ENCODE assay signal across 14 mouse cellular contexts in genomic region chr10:127043187-127043586, GRCm38 (mm10). TPM values are rescaled to one million over a fixed set of nuclear protein-coding genes. Genes with fewer than 3 reads are reported as not detected.
DNase-seq lines count a peak whose midpoint lies in the region; ATAC-seq and TF ChIP-seq lines count a peak whose summit lies in the region.
"Had no signal": no experiment of that assay in that cellular context is flagged by ENCODE, and none has a peak within 500 bp of the region (broad histone marks: within the 10 kb centered on the region; RNA-seq: fewer than 3 reads in every experiment).

No protein-coding gene starts in this region.

- no peak for TF ChIP-seq RAD21 in CH12.LX (IDR thresholded peaks at IDR 0.05; ENCODE audit: low read depth, low read length)

- no peak for TF ChIP-seq EP300 in CH12.LX (IDR thresholded peaks at IDR 0.05; ENCODE audit: low read length)

- H3K9ac ChIP-seq in hindbrain, embryonic 14.5 days, result no peak overlapping the region
- no peak overlapping the region for H3K9ac ChIP-seq in hindbrain, embryonic 11.5 days (ENCODE audit: low read depth, low read length)
- peak overlapping the region; percentile 45; the same call in 1 of the 2 replicates for H3K9ac ChIP-seq in CH12.LX (ENCODE audit: insufficient read depth, low read depth)
- no peak overlapping the region for H3K9ac ChIP-seq in limb, embryonic 12.5 days (replicated peaks)

- H3K4me1 ChIP-seq in hindbrain, embryonic 14.5 days (replicated peaks; ENCODE audit: control insufficient read depth, insufficient read depth, low read length), result peaks cover 6% of the 10 kb centered on the region
- peaks cover 3% of the 10 kb centered on the region; the same call in 1 of the 2 replicates for H3K4me1 ChIP-seq in hindbrain, embryonic 11.5 days (replicated peaks; ENCODE audit: control insufficient read depth, insufficient read depth, low read length)
- H3K4me1 ChIP-seq in CH12.LX (ENCODE audit: control insufficient read depth in 1 of 2, insufficient read depth in 2 of 2), result peaks cover 14 to 39% of the 10 kb centered on the region in 2 experiments
- H3K4me1 ChIP-seq in kidney, adult 2 months (ENCODE audit: control insufficient read depth, insufficient read depth, low read length), result peaks cover 10% of the 10 kb centered on the region; the same call in 1 of the 2 replicates
- peaks cover 12% of the 10 kb centered on the region for H3K4me1 ChIP-seq in limb, embryonic 12.5 days (replicated peaks)

- H3K36me3 ChIP-seq in hindbrain, embryonic 14.5 days (replicated peaks; ENCODE audit: control insufficient read depth, insufficient read depth), result peaks cover 6% of the 10 kb centered on the region; the same call in 1 of the 2 replicates
- no peaks in the 10 kb centered on the region for H3K36me3 ChIP-seq in hindbrain, embryonic 11.5 days (ENCODE audit: control insufficient read depth, insufficient read depth, low read length)
- peaks cover 16 to 54% of the 10 kb centered on the region in 2 experiments for H3K36me3 ChIP-seq in CH12.LX (replicated peaks in 1 of 2; ENCODE audit: control insufficient read depth in 1 of 2, insufficient read depth in 1 of 2, low read length in 1 of 2)
- no peaks in the 10 kb centered on the region for H3K36me3 ChIP-seq in kidney, adult 2 months (ENCODE audit: control insufficient read depth, insufficient read depth, low read length)
- H3K36me3 ChIP-seq in limb, embryonic 12.5 days, result peaks cover 30% of the 10 kb centered on the region
- H3K36me3 ChIP-seq: hindbrain, embryonic 15.5 days had no signal

- H3K4me3 ChIP-seq in hindbrain, embryonic 14.5 days (replicated peaks; ENCODE audit: low read length), result no peak overlapping the region
- no peak overlapping the region for H3K4me3 ChIP-seq in hindbrain, embryonic 11.5 days (ENCODE audit: low read depth, low read length)
- H3K4me3 ChIP-seq in CH12.LX (replicated peaks in 1 of 3; ENCODE audit: low read depth in 2 of 3, low read length in 2 of 3, poor library complexity in 1 of 3), result peak overlapping the region in 1 of 3 experiments; percentile 74
- no peak overlapping the region for H3K4me3 ChIP-seq in kidney, adult 2 months (ENCODE audit: insufficient read depth, low read depth, low read length)
- no peak overlapping the region; the same call in 1 of the 2 replicates for H3K4me3 ChIP-seq in limb, embryonic 12.5 days (replicated peaks)

- no peak for ATAC-seq in hindbrain, embryonic 14.5 days (ENCODE audit: low FRiP score)
- ATAC-seq in hindbrain, embryonic 11.5 days (ENCODE audit: low FRiP score), result no peak
- ATAC-seq in limb, embryonic 12.5 days (ENCODE audit: insufficient number of reproducible peaks, insufficient read depth, low FRiP score, low TSS enrichment, low read depth), result no peak

- no peak for DNase-seq in hindbrain, embryonic 14.5 days (ENCODE audit: low spot score)
- no peak for DNase-seq in hindbrain, embryonic 11.5 days (ENCODE audit: low spot score)
- no peak for DNase-seq in CH12.LX (ENCODE audit: extremely low read depth)
- peak; percentile 95 for DNase-seq in kidney, adult 2 months
- DNase-seq in adrenal gland, adult 2 months, result no peak
- no peak for DNase-seq in right cerebral cortex, adult 18-20 months
- no peak for DNase-seq in urinary bladder, postnatal 14 days (ENCODE audit: low spot score)
- DNase-seq: adrenal gland, postnatal 36 days; cerebellum, adult 11 months; layer of hippocampus, postnatal 36 days had no signal

- WGBS in hindbrain, embryonic 14.5 days, result 78% methylated on average over 6 of the region's 6 CpGs
- WGBS in hindbrain, embryonic 11.5 days, result 79% methylated on average over 6 of the region's 6 CpGs
- WGBS in kidney, adult 2 months, result 41% methylated on average over 6 of the region's 6 CpGs
- WGBS in limb, embryonic 12.5 days, result 89% methylated on average over 6 of the region's 6 CpGs

- H3K9me3 ChIP-seq in hindbrain, embryonic 14.5 days (ENCODE audit: control insufficient read depth, low read length), result no peaks in the 10 kb centered on the region
- H3K9me3 ChIP-seq in hindbrain, embryonic 11.5 days (ENCODE audit: control insufficient read depth, low read length), result no peaks in the 10 kb centered on the region
- H3K9me3 ChIP-seq in CH12.LX (replicated peaks; ENCODE audit: low read length), result no peaks in the 10 kb centered on the region
- no peaks in the 10 kb centered on the region for H3K9me3 ChIP-seq in limb, embryonic 12.5 days
- H3K9me3 ChIP-seq: heart, embryonic 12.5 days; hindbrain, embryonic 15.5 days had no signal

- no peak overlapping the region for H3K27ac ChIP-seq in hindbrain, embryonic 14.5 days
- H3K27ac ChIP-seq in hindbrain, embryonic 11.5 days (ENCODE audit: low read depth, low read length), result no peak overlapping the region
- H3K27ac ChIP-seq in CH12.LX (ENCODE audit: insufficient read depth, low read depth), result peak overlapping the region; percentile 11; the same call in 1 of the 2 replicates
- H3K27ac ChIP-seq in kidney, adult 2 months (ENCODE audit: insufficient read depth, low read depth, low read length), result peak overlapping the region; percentile 77
- H3K27ac ChIP-seq in limb, embryonic 12.5 days, result no peak overlapping the region
- H3K27ac ChIP-seq: hindbrain, embryonic 15.5 days; liver, embryonic 14.5 days had no signal

- H3K27me3 ChIP-seq in hindbrain, embryonic 14.5 days (ENCODE audit: control insufficient read depth, insufficient read depth, low read length), result peaks cover 20% of the 10 kb centered on the region
- peaks cover 8% of the 10 kb centered on the region for H3K27me3 ChIP-seq in hindbrain, embryonic 11.5 days (ENCODE audit: control insufficient read depth, insufficient read depth, low read length)
- H3K27me3 ChIP-seq in CH12.LX (replicated peaks), result no peaks in the 10 kb centered on the region
- H3K27me3 ChIP-seq in kidney, adult 2 months (replicated peaks; ENCODE audit: control insufficient read depth, insufficient read depth, low read length), result no peaks in the 10 kb centered on the region
- peaks cover 32% of the 10 kb centered on the region for H3K27me3 ChIP-seq in limb, embryonic 12.5 days

- in situ Hi-C loops in CH12.LX (cut with MboI; ENCODE audit: low pct_ligation_motif_present, low pct_unique_long_range_greater_than_20kb, low sequenced_read_pairs), result no loop called here

- dilution Hi-C loops in CH12.LX (cut with MboI; ENCODE audit: extremely low pct_ligation_motif_present, extremely low pct_unique_long_range_greater_than_20kb, low sequenced_read_pairs), result no loop called here

- H3K79me2 ChIP-seq in CH12.LX (replicated peaks; ENCODE audit: control insufficient read depth, extremely low read depth, insufficient read depth, poor library complexity, severe bottlenecking), result peaks cover 5% of the 10 kb centered on the region; the same call in 1 of the 2 replicates

- H3K4me2 ChIP-seq in hindbrain, embryonic 14.5 days (replicated peaks), result peak overlapping the region; percentile 98; the same call in 1 of the 2 replicates
- no peak overlapping the region for H3K4me2 ChIP-seq in hindbrain, embryonic 11.5 days (replicated peaks; ENCODE audit: low read depth, low read length)
- peak overlapping the region; percentile 94; the same call in 1 of the 2 replicates for H3K4me2 ChIP-seq in CH12.LX (ENCODE audit: insufficient read depth, low read depth, poor library complexity, severe bottlenecking)
- peak overlapping the region; percentile 97; the same call in 1 of the 2 replicates for H3K4me2 ChIP-seq in limb, embryonic 12.5 days

- TF ChIP-seq POLR2A in CH12.LX (IDR thresholded peaks at IDR 0.05; ENCODE audit: low read depth, low read length), result no peak
- TF ChIP-seq POLR2A in kidney, adult 2 months (IDR thresholded peaks at IDR 0.05; ENCODE audit: low read depth, low read length), result no peak

- no peak for TF ChIP-seq CTCF in CH12.LX (conservative IDR thresholded peaks at IDR 0.05 in 1 of 2, IDR thresholded peaks at IDR 0.05 in 1 of 2; ENCODE audit: low read depth in 2 of 2, low read length in 2 of 2)
- TF ChIP-seq CTCF in kidney, adult 2 months (conservative IDR thresholded peaks at IDR 0.05; ENCODE audit: insufficient read depth, insufficient read length, low read depth, low read length), result no peak

RNA-seq across cellular contexts. Expression of gene Eef1akmt3, which starts 1.9 kb away (rescaled TPM):
- polyA plus RNA-seq in hindbrain, embryonic 14.5 days (2014; fragmentation: Nextera tagmentation; extraction: Ambion mirVana), result 0.13 and 0.25 TPM in 2 replicates
- polyA plus RNA-seq in hindbrain, embryonic 11.5 days (2014; fragmentation: Nextera tagmentation; extraction: Ambion mirVana), result 0.08 and 0.15 TPM in 2 replicates
- total RNA-seq in CH12.LX (2012; rRNA removed) (0.76 and 0.98 TPM in 2 replicates), CH12.LX (2014; rRNA removed) (0.62 and 0.78 TPM in 2 replicates)
- 1.1 and 1.2 TPM in 2 replicates for polyA plus RNA-seq in CH12.LX (2012; ENCODE audit: insufficient read length, low read depth)
- 2.4 and 3.1 TPM in 2 replicates for polyA plus RNA-seq in kidney, adult 2 months (2012; rRNA removed)
- 0.50 TPM in 2 replicates for polyA plus RNA-seq in limb, embryonic 12.5 days (2016; fragmentation: Nextera tagmentation; extraction: Ambion mirVana)
- total RNA-seq in adrenal gland, adult 2 months (2021), result under 1 TPM; 0.14 to 0.69 TPM
- 0.18 and 0.23 TPM in 2 replicates for polyA plus RNA-seq in adrenal gland, adult 2 months (2012; rRNA removed)

RNA-seq across cellular contexts. Expression of gene Mettl1, which starts 2.0 kb away (rescaled TPM):
- 19.5 and 22.1 TPM in 2 replicates for polyA plus RNA-seq in hindbrain, embryonic 14.5 days (2014; fragmentation: Nextera tagmentation; extraction: Ambion mirVana)
- 32.4 and 36.7 TPM in 2 replicates for polyA plus RNA-seq in hindbrain, embryonic 11.5 days (2014; fragmentation: Nextera tagmentation; extraction: Ambion mirVana)
- total RNA-seq in CH12.LX (2012; rRNA removed) (28.4 and 32.7 TPM in 2 replicates), CH12.LX (2014; rRNA removed) (19.6 and 21.6 TPM in 2 replicates)
- 44.0 and 49.4 TPM in 2 replicates for polyA plus RNA-seq in CH12.LX (2012; ENCODE audit: insufficient read length, low read depth)
- polyA plus RNA-seq in kidney, adult 2 months (2012; rRNA removed), result 24.5 and 27.5 TPM in 2 replicates
- polyA plus RNA-seq in limb, embryonic 12.5 days (2016; fragmentation: Nextera tagmentation; extraction: Ambion mirVana), result 52.5 and 53.7 TPM in 2 replicates
- 10 to 100 TPM; 17.7 to 23.0 TPM for total RNA-seq in adrenal gland, adult 2 months (2021)
- 18.2 and 23.7 TPM in 2 replicates for polyA plus RNA-seq in adrenal gland, adult 2 months (2012; rRNA removed)

RNA-seq across cellular contexts. Expression of gene Cyp27b1, which starts 4.9 kb away (rescaled TPM):
- 0.08 TPM in 1 of 2 replicates, not detected in the other for polyA plus RNA-seq in hindbrain, embryonic 14.5 days (2014; fragmentation: Nextera tagmentation; extraction: Ambion mirVana)
- 0.11 and 0.20 TPM in 2 replicates for polyA plus RNA-seq in hindbrain, embryonic 11.5 days (2014; fragmentation: Nextera tagmentation; extraction: Ambion mirVana)
- 0.34 and 0.42 TPM in 2 replicates for total RNA-seq in CH12.LX (2012; rRNA removed)
- 0.32 TPM in 2 replicates for total RNA-seq in CH12.LX (2014; rRNA removed)
- polyA plus RNA-seq in CH12.LX (2012; ENCODE audit: insufficient read length, low read depth), result 0.89 and 1.4 TPM in 2 replicates
- 13.5 and 14.3 TPM in 2 replicates for polyA plus RNA-seq in kidney, adult 2 months (2012; rRNA removed)
- polyA plus RNA-seq in limb, embryonic 12.5 days (2016; fragmentation: Nextera tagmentation; extraction: Ambion mirVana), result 0.16 TPM in 1 of 2 replicates, not detected in the other
- under 1 TPM; 0.28 to 0.61 TPM for total RNA-seq in adrenal gland, adult 2 months (2021)
- 0.28 and 0.35 TPM in 2 replicates for polyA plus RNA-seq in adrenal gland, adult 2 months (2012; rRNA removed)

RNA-seq across cellular contexts. Expression of gene Tsfm, which starts 12.5 kb away (rescaled TPM):
- 59.1 and 65.0 TPM in 2 replicates for polyA plus RNA-seq in hindbrain, embryonic 14.5 days (2014; fragmentation: Nextera tagmentation; extraction: Ambion mirVana)
- 75.6 and 78.7 TPM in 2 replicates for polyA plus RNA-seq in hindbrain, embryonic 11.5 days (2014; fragmentation: Nextera tagmentation; extraction: Ambion mirVana)
- total RNA-seq in CH12.LX (2012; rRNA removed) (72.0 and 78.0 TPM in 2 replicates), CH12.LX (2014; rRNA removed) (88.9 and 93.9 TPM in 2 replicates)
- 53.0 and 53.2 TPM in 2 replicates for polyA plus RNA-seq in CH12.LX (2012; ENCODE audit: insufficient read length, low read depth)
- 54.0 and 58.1 TPM in 2 replicates for polyA plus RNA-seq in kidney, adult 2 months (2012; rRNA removed)
- polyA plus RNA-seq in limb, embryonic 12.5 days (2016; fragmentation: Nextera tagmentation; extraction: Ambion mirVana), result 85.2 and 99.1 TPM in 2 replicates
- total RNA-seq in adrenal gland, adult 2 months (2021), result 10 to 100 TPM; 42.2 to 67.9 TPM
- 55.0 and 68.9 TPM in 2 replicates for polyA plus RNA-seq in adrenal gland, adult 2 months (2012; rRNA removed)

RNA-seq across cellular contexts. Expression of gene March9, which starts 16.8 kb away (rescaled TPM):
- 12.0 and 12.9 TPM in 2 replicates for polyA plus RNA-seq in hindbrain, embryonic 14.5 days (2014; fragmentation: Nextera tagmentation; extraction: Ambion mirVana)
- polyA plus RNA-seq in hindbrain, embryonic 11.5 days (2014; fragmentation: Nextera tagmentation; extraction: Ambion mirVana), result 3.6 and 4.2 TPM in 2 replicates
- total RNA-seq in CH12.LX (2012; rRNA removed) (3.4 and 3.6 TPM in 2 replicates), CH12.LX (2014; rRNA removed) (0.58 and 0.68 TPM in 2 replicates)
- 0.97 and 1.0 TPM in 2 replicates for polyA plus RNA-seq in CH12.LX (2012; ENCODE audit: insufficient read length, low read depth)
- polyA plus RNA-seq in kidney, adult 2 months (2012; rRNA removed), result 13.1 and 15.3 TPM in 2 replicates
- polyA plus RNA-seq in limb, embryonic 12.5 days (2016; fragmentation: Nextera tagmentation; extraction: Ambion mirVana), result 1.5 and 1.9 TPM in 2 replicates
- 10 to 100 TPM in 1 of 2 experiments, 1 to 10 TPM in 1; 5.4 to 12.2 TPM for total RNA-seq in adrenal gland, adult 2 months (2021)
- 20.1 and 20.6 TPM in 2 replicates for polyA plus RNA-seq in adrenal gland, adult 2 months (2012; rRNA removed)

Comparison
In these comparisons a context has a peak if more than half of its experiments do, and no peak if none do; other contexts are left out.
1. H3K27ac ChIP-seq: peak in CH12.LX (single experiment) and kidney, adult 2 months (single experiment); none in hindbrain, embryonic 14.5 days (single experiment), hindbrain, embryonic 11.5 days (single experiment) and limb, embryonic 12.5 days (single experiment).